Mouse (Mus musculus) hindbrain, embryonic 11.5 days (tissue): Measurements from ENCODE around the gene Bbip1. TPM values are rescaled to one million over a fixed set of nuclear protein-coding genes. Genes with fewer than 3 reads are reported as not detected.

Experiments used
- ATAC-seq: fragments of 200-750 bp; cut with Nextera tagmentation; 2 replicates; pipeline ENCODE4 v1.8.0; 2017; ENCODE audit warnings: mild to moderate bottlenecking, moderate TSS enrichment, moderate library complexity; ENCODE audit not compliant: low FRiP score
- DNase-seq: peaks from one replicate; pipeline ENCODE4 v3.0.0-alpha.2; 2015; ENCODE audit warnings: low spot score
- H3K27ac ChIP-seq: fragments of 300-500 bp; sonication (generic); 2 replicates; pipeline ENCODE4 v1.5.1; 2014; ENCODE audit warnings: mild to moderate bottlenecking, low read depth, low read length
- H3K27me3 ChIP-seq: fragments of 300-500 bp; sonication (generic); 2 replicates; pipeline ENCODE4 v1.6.1; 2014; ENCODE audit warnings: mild to moderate bottlenecking, low read length, moderate library complexity, mixed read lengths; ENCODE audit not compliant: control insufficient read depth, insufficient read depth
- H3K36me3 ChIP-seq: fragments of 300-500 bp; sonication (generic); 2 replicates; pipeline ENCODE4 v1.6.1; 2014; ENCODE audit warnings: mild to moderate bottlenecking, low read length, moderate library complexity, mixed read lengths; ENCODE audit not compliant: control insufficient read depth, insufficient read depth
- H3K4me1 ChIP-seq: fragments of 300-500 bp; sonication (generic); replicated peaks from 2 replicates; pipeline ENCODE4 v1.6.1; 2014; ENCODE audit warnings: low read length, mixed read lengths; ENCODE audit not compliant: control insufficient read depth, insufficient read depth
- H3K4me2 ChIP-seq: fragments of 300-500 bp; sonication (generic); replicated peaks from 2 replicates; pipeline ENCODE4 v1.6.1; 2014; ENCODE audit warnings: mild to moderate bottlenecking, low read depth, low read length
- H3K4me3 ChIP-seq: fragments of 300-500 bp; sonication (generic); 2 replicates; pipeline ENCODE4 v1.5.1; 2014; ENCODE audit warnings: low read depth, low read length
- H3K9ac ChIP-seq: fragments of 300-500 bp; sonication (generic); 2 replicates; pipeline ENCODE4 v1.6.1; 2014; ENCODE audit warnings: low read depth, low read length
- H3K9me3 ChIP-seq: fragments of 300-500 bp; sonication (generic); 2 replicates; pipeline ENCODE4 v1.6.1; 2016; ENCODE audit warnings: low read length; ENCODE audit not compliant: control insufficient read depth
- WGBS: fragments of 180-500 bp; shearing (Covaris S2); extraction: QIAGEN DNeasy Blood & Tissue Kit; methylation state at CpG from one replicate; pipeline ENCODE4 v1.1.7; 2014; 5-methylcytosine and 5-hydroxymethylcytosine counted together
- polyA plus RNA-seq: library from polyadenylated mRNA; unstranded; fragments of >200 nt; fragmentation: Nextera tagmentation; extraction: Ambion mirVana; gene quantifications from 2 replicates; pipeline ENCODE4 v1.2.1, GENCODE M21; 2014

The Bbip1 gene
- polyA plus RNA-seq, 1 experiment from 2014 or later: 142 TPM

GRCm38 (mm10) chr19:53891569-53891968 is 52.9 kb downstream of the Bbip1 start:
- H3K27ac ChIP-seq: no peak overlapping the region
- no peak overlapping the region for H3K4me2 ChIP-seq
- no peak overlapping the region for H3K9ac ChIP-seq
- DNase-seq (no peak), ATAC-seq (no peak)
- no peaks in the 10 kb centered on the region for H3K36me3 ChIP-seq
- H3K9me3 ChIP-seq: no peaks in the 10 kb centered on the region
- H3K4me1 ChIP-seq: no peaks in the 10 kb centered on the region
- no peak overlapping the region for H3K4me3 ChIP-seq
- WGBS: 90% methylated on average over 2 of the region's 2 CpGs
- H3K27me3 ChIP-seq: no peaks in the 10 kb centered on the region

- H3K36me3 ChIP-seq: no peaks in the 10 kb centered on the region
- H3K27me3 ChIP-seq: no peaks in the 10 kb centered on the region
- H3K4me1 ChIP-seq: no peaks in the 10 kb centered on the region
- no peaks in the 10 kb centered on the region for H3K9me3 ChIP-seq
- DNase-seq (no peak), ATAC-seq (no peak)
- 72% methylated on average over 5 of the region's 5 CpGs for WGBS
- no peak overlapping the region for H3K4me2 ChIP-seq
- no peak overlapping the region for H3K4me3 ChIP-seq
- H3K27ac ChIP-seq: no peak overlapping the region
- H3K9ac ChIP-seq: no peak overlapping the region
Observed at GRCm38 (mm10) chr19:53890781-53891251, 53.6 kb downstream of the Bbip1 start.

- Histone ChIP-seq H3K27me3 (no peaks in the 10 kb centered on the region), H3K9ac (no peak overlapping the region), H3K4me3 (no peak overlapping the region), H3K36me3 (no peaks in the 10 kb centered on the region), H3K4me2 (no peak overlapping the region), H3K9me3 (no peaks in the 10 kb centered on the region), H3K4me1 (no peaks in the 10 kb centered on the region), H3K27ac (no peak overlapping the region)
- DNase-seq: no peak
- ATAC-seq: no peak
- 53% methylated on average over 5 of the region's 5 CpGs for WGBS
Observed at GRCm38 (mm10) chr19:53890274-53890673, 54.2 kb downstream of the Bbip1 start.

- no peaks in the 10 kb centered on the region for H3K4me1 ChIP-seq
- no peak overlapping the region for H3K27ac ChIP-seq
- no peak overlapping the region for H3K4me2 ChIP-seq
- no peaks in the 10 kb centered on the region for H3K9me3 ChIP-seq
- H3K27me3 ChIP-seq: no peaks in the 10 kb centered on the region
- no peak for ATAC-seq
- no peaks in the 10 kb centered on the region for H3K36me3 ChIP-seq
- H3K9ac ChIP-seq: no peak overlapping the region
- WGBS: 85% methylated on average over 5 of the region's 5 CpGs
- DNase-seq: no peak
- H3K4me3 ChIP-seq: no peak overlapping the region
Observed at GRCm38 (mm10) chr19:53889555-53889954, 54.9 kb downstream of the Bbip1 start.

DNA sequence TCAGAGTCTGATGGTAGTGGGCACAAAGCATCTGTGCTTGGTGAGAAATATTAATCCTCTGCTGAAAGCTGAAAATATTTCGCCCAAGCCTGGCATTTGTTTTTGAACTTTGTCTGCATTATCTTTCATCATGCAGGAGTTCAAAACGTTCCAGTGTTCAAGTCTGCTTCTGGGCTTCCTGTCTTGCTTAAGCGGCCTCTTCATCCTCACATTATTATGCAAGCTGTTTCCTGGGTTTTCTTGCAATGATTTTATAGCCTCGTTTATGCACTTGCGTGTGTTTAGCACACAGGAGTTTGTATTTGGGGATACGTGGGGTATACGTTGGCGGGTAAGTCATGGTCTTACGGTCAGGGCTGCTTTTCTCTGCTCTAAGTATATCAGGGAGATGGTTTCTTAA is 56.1 kb downstream of the Bbip1 start:
- no peaks in the 10 kb centered on the region for H3K27me3 ChIP-seq
- no peaks in the 10 kb centered on the region for H3K36me3 ChIP-seq
- no peak overlapping the region for H3K27ac ChIP-seq
- no peak overlapping the region for H3K4me2 ChIP-seq
- 88% methylated on average over 9 of the region's 9 CpGs for WGBS
- H3K4me3 ChIP-seq: no peak overlapping the region
- H3K9ac ChIP-seq: no peak overlapping the region
- no peaks in the 10 kb centered on the region for H3K4me1 ChIP-seq
- no peak for ATAC-seq
- no peaks in the 10 kb centered on the region for H3K9me3 ChIP-seq
- no peak for DNase-seq

- Histone ChIP-seq H3K4me1 (no peaks in the 10 kb centered on the region), H3K27me3 (no peaks in the 10 kb centered on the region), H3K4me3 (no peak overlapping the region), H3K27ac (no peak overlapping the region), H3K9ac (no peak overlapping the region), H3K9me3 (no peaks in the 10 kb centered on the region), H3K4me2 (no peak overlapping the region), H3K36me3 (no peaks in the 10 kb centered on the region)
- WGBS: 88% methylated on average over 3 of the region's 3 CpGs
- DNase-seq (no peak), ATAC-seq (no peak)
Observed at GRCm38 (mm10) chr19:53887822-53888221, 56.6 kb downstream of the Bbip1 start.

GRCm38 (mm10) chr19:53886576-53887370 is 57.7 kb downstream of the Bbip1 start:
- 94% methylated on average over 10 of the region's 10 CpGs for WGBS
- H3K4me3 ChIP-seq: no peak overlapping the region
- H3K27me3 ChIP-seq: no peaks in the 10 kb centered on the region
- no peak overlapping the region for H3K4me2 ChIP-seq
- no peak overlapping the region for H3K27ac ChIP-seq
- H3K4me1 ChIP-seq: no peaks in the 10 kb centered on the region
- no peak for DNase-seq
- H3K36me3 ChIP-seq: no peaks in the 10 kb centered on the region
- H3K9me3 ChIP-seq: no peaks in the 10 kb centered on the region
- no peak overlapping the region for H3K9ac ChIP-seq
- ATAC-seq: no peak

GRCm38 (mm10) chr19:53885450-53885849 is 59.0 kb downstream of the Bbip1 start:
- ATAC-seq: no peak
- WGBS: 50% methylated on average over 10 of the region's 10 CpGs

GRCm38 (mm10) chr19:53881786-53882185 is 62.6 kb downstream of the Bbip1 start:
- Histone ChIP-seq H3K27me3 (no peaks in the 10 kb centered on the region), H3K9ac (no peak overlapping the region), H3K9me3 (no peaks in the 10 kb centered on the region), H3K4me1 (no peaks in the 10 kb centered on the region), H3K4me2 (no peak overlapping the region), H3K4me3 (no peak overlapping the region), H3K27ac (no peak overlapping the region), H3K36me3 (no peaks in the 10 kb centered on the region)
- 56% methylated on average over 5 of the region's 5 CpGs for WGBS
- DNase-seq (no peak), ATAC-seq (no peak)

More at GRCm38 (mm10) chr19:53885450-53885849, 59.0 kb downstream of the Bbip1 start:
- no peak for DNase-seq
- Histone ChIP-seq H3K4me1 (no peaks in the 10 kb centered on the region), H3K36me3 (no peaks in the 10 kb centered on the region), H3K9me3 (no peaks in the 10 kb centered on the region), H3K4me2 (no peak overlapping the region), H3K27ac (no peak overlapping the region), H3K4me3 (no peak overlapping the region), H3K9ac (no peak overlapping the region), H3K27me3 (no peaks in the 10 kb centered on the region)
